In the genomic region with DNA sequence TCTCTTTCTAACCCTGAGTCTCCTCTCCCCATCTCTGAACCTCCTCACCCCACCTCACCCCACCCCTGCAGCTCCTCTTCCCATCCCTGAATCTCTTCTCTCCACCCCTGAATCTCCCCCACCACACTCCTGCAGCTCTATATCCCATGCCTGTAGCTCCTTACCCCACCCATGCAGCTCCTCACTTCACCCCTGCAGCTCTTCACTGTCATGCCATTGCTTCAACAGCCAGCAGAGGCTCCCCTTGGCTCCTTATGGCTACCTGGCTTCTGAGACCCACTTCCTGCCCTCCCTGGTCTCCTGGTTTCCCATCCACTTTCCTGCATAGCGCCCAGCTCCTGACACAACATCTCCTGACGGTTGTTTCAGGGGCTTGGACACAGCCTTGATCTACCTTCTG, we compare ENCODE assay signal across 17 mouse cellular contexts.
"Had no signal": no experiment of that assay in that cellular context is flagged by ENCODE, and none has a peak within 500 bp of the region (broad histone marks: within the 10 kb centered on the region; RNA-seq: fewer than 3 reads in every experiment).

No protein-coding gene starts in this region.

- H3K27ac ChIP-seq: kidney, postnatal 0 days; liver, embryonic 13.5 days; macrophage; midbrain, embryonic 13.5 days; stomach, postnatal 0 days had no signal

- H3K36me3 ChIP-seq: liver, embryonic 13.5 days; midbrain, embryonic 13.5 days had no signal

- H3K4me2 ChIP-seq: liver, embryonic 13.5 days; lung, embryonic 14.5 days; midbrain, embryonic 13.5 days had no signal

- H3K9me3 ChIP-seq: liver, embryonic 13.5 days; midbrain, embryonic 13.5 days had no signal

- ATAC-seq: intestine, postnatal 0 days; lung, postnatal 0 days; midbrain, embryonic 13.5 days; midbrain, embryonic 16.5 days had no signal

- H3K27me3 ChIP-seq: liver, embryonic 13.5 days had no signal

- H3K4me3 ChIP-seq: liver, embryonic 13.5 days; midbrain, embryonic 13.5 days had no signal

- H3K9ac ChIP-seq: liver, embryonic 13.5 days; lung, embryonic 14.5 days; midbrain, embryonic 13.5 days had no signal

- H3K4me1 ChIP-seq: liver, embryonic 13.5 days had no signal

- DNase-seq: kidney, adult 2 months; kidney, postnatal 25 days; left cerebral cortex, postnatal 4 days; liver, embryonic 13.5 days; lung, embryonic 14.5 days; right cerebral cortex, adult 18-20 months; right cerebral cortex, postnatal 14 days; right cerebral cortex, postnatal 4 days; thymus, adult 18-20 months; thymus, postnatal 36 days had no signal
